Mouse (Mus musculus) Muller cell, postnatal 12 days (primary cell): Measurements from ENCODE around the gene Nr2e1.

Experiments used
- DNase-seq: peaks from one replicate; pipeline ENCODE4 v3.0.0-alpha.2; 2015; ENCODE audit errors: inconsistent ontology term

Gene Nr2e1

DNA sequence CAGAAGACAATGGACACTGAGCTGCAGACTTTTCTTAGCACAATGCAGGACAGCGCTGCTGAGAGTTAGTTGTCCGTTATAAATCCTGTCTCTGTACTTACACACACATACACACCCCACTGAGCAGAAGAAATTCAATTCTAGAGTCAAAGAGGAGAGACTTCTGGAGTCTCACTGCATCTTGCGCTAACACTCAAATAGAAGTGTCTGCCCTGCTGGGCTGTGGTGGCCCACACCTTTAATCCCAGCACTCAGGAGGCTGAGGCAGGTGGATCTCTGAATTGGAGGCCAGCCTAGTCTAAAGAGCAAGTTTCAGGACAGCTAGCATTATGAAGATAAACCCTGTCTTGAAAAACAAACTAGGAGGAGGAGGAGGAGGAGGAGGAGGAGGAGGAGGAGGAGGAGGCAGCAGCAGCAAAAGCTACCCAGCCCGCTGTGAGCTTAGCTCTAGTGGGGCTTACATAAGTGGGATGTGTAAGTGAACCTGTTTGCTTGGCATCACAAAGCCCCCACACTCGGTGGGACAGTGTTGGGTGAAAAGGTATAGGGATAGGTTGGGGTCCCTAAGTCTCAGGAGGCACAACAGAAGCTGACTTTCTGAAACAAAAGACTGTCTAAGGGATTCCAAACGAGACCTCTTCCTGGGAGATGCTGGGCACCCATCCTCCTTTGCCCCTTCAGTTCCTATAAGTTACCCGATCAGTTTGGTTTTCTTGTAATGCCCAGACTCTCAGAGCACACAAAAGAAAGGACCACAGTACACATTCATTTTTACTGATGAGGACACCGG is 4.7 kb upstream of the Nr2e1 start:
- peak; percentile 48 for DNase-seq

DNA sequence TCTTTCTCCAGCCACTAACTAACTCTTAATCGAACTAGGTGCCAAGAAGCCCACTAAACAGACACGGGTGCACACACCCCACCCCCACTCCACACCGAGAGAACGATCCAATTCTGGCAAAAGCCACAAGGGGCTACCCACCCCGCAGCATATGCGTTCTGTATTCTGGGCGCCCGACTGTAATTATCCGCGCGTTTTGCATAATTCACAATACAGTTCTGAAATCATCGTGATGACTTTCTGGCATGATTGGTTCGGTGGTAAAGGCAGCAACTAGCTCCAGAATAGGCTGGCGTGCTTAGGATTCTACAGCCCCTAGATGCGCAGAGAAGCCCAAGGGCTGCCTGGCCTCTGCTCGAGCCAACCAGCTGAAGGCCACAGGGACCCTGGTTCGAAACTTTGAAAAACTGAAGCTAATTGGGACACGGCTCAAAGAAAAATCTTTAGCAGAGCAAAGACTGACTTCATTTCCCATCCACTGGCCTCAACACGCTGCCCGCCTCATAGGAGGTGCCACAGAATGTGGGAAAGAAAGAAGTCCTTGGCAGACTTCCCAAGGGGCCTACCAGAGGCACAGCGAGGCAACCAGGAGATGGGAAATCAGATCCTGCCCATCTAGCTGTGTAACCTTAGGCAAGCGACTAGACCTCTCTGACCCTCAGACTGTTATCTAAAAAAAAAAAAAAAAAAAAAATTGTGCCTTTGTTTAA is 2.3 kb upstream of the Nr2e1 start:
- DNase-seq: peak; percentile 82

DNA sequence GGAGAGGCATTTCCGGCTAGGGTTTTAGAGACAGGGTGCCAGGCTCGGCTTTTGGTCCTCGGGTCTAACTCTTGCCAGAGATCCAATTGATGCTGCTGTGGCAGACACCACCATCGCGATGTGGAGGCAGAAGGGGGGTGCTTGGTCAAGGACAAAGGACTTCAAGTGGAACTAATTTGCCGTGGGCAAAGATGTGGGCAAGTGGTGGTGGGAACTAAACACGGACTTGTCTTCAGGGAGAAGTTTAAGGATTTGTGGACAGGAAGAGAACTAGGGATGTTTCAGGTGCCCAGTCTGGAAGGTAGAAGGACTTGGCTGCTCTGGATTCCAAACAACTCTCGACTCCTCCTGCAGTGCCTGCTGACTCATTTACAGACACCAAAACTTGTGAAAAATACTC is 1.7 kb upstream of the Nr2e1 start:
- no peak for DNase-seq

- peak; percentile 76 for DNase-seq
These were observed 1.1 kb upstream of the Nr2e1 start for GRCm38 (mm10) chr10:42584436-42584983.

GRCm38 (mm10) chr10:42583902-42584435 is 537 bp upstream of the Nr2e1 start:
- no peak for DNase-seq

GRCm38 (mm10) chr10:42582566-42583110 is 794 bp downstream of the Nr2e1 start:
- DNase-seq: peak; percentile 47

GRCm38 (mm10) chr10:42581694-42582565 is 1.5 kb downstream of the Nr2e1 start:
- peak; percentile 65 for DNase-seq

DNA sequence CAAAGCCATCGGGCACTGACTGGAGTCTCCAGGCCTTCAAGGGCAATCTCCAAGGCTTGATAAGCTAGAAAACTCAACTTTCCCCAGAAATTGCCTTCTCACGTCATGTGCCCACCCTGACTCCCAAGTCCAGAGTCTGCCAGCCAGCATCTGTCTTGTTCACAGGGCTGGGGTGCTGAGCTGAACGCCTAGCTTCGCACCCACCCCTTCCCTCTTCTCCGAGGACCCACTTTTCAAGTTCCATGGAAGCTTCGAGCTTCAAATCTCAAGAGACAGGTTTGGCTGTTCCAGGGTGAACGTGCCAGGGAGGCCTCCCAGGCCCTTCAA is 2.5 kb downstream of the Nr2e1 start:
- no peak for DNase-seq

DNA sequence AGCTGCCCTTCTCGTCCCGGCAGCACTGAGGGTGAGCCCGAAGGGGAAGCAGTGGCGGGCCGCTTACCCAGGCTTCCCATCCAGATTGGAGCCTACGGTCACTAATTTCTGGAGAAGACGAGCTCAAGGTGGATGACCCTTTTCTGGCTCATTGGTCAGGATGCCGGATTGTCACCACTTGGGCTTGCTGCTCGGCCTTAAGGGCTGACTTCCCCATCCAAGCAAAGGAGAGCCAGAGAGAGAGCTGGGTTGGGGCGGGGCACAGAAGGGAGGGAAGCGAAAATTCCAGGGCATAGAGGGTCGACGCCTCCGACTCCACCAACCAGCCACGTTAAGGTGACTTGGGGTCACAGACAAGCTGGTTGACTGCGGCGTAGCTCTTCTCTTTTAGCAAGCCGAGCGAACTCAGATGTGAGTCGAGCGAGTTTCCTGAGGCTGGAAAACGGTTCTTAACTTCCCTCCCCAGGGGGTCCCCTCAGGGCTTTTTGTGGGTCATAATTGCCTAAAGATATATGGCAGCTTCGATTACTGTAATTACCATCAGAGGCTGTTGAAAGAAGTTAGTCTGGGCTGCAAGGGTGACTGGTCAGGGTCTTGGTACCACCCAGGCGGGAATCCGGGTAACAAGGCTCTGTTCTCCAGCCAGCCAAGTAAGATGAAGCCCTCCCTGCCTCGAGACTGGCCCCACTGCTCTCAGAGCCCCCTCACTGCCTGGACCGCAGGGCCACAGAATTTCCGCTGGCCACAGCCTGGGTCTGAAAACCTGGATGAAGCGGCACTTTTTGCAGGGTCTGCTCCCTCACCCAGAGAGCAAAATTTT is 3.1 kb downstream of the Nr2e1 start:
- DNase-seq: peak; percentile 92

GRCm38 (mm10) chr10:42579475-42580130 is 3.8 kb downstream of the Nr2e1 start:
- DNase-seq: peak; percentile 66

GRCm38 (mm10) chr10:42578698-42579474 is 4.5 kb downstream of the Nr2e1 start:
- DNase-seq: no peak

GRCm38 (mm10) chr10:42578281-42578675 is 5.2 kb downstream of the Nr2e1 start:
- DNase-seq: peak; percentile 74

DNA sequence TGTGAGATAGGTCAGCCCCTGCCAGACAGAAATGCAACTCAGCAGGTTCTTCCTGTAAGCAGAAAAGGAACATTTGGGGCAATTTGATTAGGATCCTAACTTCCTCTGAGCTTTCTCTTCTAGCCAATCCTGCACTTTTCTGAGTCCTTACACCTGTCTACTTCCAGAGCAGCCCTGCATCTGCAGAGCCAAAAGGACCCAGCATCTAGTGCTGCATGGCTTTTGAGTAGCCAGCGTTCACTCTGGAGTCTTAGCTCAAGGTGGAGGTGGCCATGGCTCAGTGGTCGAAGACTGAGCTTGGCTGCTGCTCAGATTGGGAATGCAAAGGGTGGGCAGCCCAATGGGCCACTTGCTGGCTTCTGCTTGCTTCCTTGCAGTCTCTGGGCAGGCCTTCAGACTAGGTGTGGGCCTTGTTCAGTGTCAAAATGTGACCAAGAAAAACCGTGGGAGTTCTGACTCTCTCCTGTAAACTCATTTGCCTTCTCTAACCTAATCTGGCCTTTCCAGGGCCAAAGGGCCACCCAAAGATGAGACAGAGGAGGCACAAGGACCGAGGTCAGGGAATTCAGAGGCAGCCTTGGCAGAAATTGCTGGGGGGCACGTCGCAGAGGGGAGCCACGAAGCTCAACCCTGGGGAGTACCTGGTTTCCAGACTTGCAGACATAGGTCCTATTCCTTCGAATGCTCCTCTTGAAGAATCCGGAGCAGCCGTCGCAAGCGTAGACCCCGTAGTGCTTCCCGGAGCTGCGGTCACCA is 5.7 kb downstream of the Nr2e1 start:
- peak; percentile 58 for DNase-seq

- DNase-seq: peak; percentile 71
These were observed 8.8 kb downstream of the Nr2e1 start for GRCm38 (mm10) chr10:42574639-42575038.

DNA sequence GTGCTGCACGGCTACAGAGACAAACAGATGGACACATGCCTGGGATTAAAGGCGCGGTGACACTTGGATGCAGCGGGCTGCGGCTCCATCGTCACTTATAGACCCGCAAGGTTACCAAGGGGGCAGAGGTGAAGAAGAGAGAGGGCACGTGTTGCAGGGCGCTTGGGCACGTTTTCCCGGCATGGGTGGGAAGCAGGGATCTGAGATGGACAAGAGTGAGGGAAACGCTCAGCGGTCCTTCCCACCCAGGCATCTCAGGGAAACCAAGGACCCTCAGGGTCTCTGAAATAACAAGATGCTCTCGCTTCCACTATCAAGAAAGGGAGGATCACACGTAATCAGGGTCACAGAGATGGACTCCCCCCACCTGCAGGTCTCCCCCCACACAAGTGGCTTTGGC is 10.5 kb downstream of the Nr2e1 start:
- no peak for DNase-seq

GRCm38 (mm10) chr10:42572567-42572966 is 10.9 kb downstream of the Nr2e1 start:
- no peak for DNase-seq

- DNase-seq: peak; percentile 34
These were observed 21.2 kb downstream of the Nr2e1 start for GRCm38 (mm10) chr10:42562272-42562671.

DNA sequence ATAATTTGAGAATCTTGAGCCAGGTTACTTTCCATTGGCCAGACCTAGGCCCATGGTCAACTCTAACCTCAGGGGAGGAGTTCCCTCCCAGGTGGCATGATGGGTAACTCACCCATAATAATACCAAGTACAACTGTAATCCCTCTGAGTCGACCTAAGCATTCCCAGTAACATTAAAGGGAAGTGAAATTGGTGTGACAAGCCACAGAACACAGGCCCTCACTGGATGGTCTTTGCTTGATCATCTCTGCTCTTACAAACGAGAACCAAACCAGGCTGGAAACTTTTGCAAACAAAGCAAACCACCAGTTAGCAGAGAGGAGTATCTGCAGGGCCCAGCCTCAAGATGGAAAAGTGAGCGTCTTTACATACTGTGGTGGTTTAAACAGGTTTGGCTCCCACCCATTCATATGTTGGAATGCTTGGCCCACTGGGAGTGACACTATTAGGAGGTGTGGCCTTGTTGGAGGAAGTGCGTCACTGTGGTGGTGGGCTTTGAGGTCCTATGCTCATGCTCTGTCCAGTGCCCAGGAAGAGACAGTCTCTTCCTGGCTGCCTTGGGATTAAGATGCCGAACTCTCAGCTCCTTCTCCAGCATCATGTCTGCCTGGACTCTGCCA is 23.7 kb downstream of the Nr2e1 start:
- DNase-seq: no peak
